Mouse (Mus musculus) midbrain, postnatal 0 days (tissue): Measurements from ENCODE around the gene Naa20. TPM values are rescaled to one million over a fixed set of nuclear protein-coding genes. Genes with fewer than 3 reads are reported as not detected.

Source experiments
- ATAC-seq: fragments of 200-750 bp; cut with Nextera tagmentation; 2 replicates; pipeline ENCODE4 v1.8.0; 2017; ENCODE audit warnings: moderate number of reproducible peaks, mild to moderate bottlenecking, moderate TSS enrichment, moderate library complexity; ENCODE audit not compliant: low FRiP score
- DNase-seq: peaks from one replicate; pipeline ENCODE4 v3.0.0-alpha.2; 2015; ENCODE audit warnings: low spot score
- H3K27ac ChIP-seq: fragments of 300-500 bp; sonication (generic); 2 replicates; pipeline ENCODE4 v1.5.1; 2014; ENCODE audit warnings: low read depth, mild to moderate bottlenecking, low read length, mixed read lengths
- H3K27me3 ChIP-seq: fragments of 300-500 bp; sonication (generic); 2 replicates; pipeline ENCODE4 v1.6.1; 2014; ENCODE audit warnings: low read length, control low read depth, mixed read lengths; ENCODE audit not compliant: insufficient read depth
- H3K36me3 ChIP-seq: fragments of 300-500 bp; sonication (generic); 2 replicates; pipeline ENCODE4 v1.6.1; 2014; ENCODE audit warnings: low read length, control low read depth, mixed read lengths; ENCODE audit not compliant: insufficient read depth
- H3K4me1 ChIP-seq: fragments of 300-500 bp; sonication (generic); 2 replicates; pipeline ENCODE4 v1.6.1; 2014; ENCODE audit warnings: mild to moderate bottlenecking, control low read depth, antibody characterized with exemption, low read length, mixed read lengths; ENCODE audit not compliant: insufficient read depth
- H3K4me2 ChIP-seq: fragments of 300-500 bp; sonication (generic); 2 replicates; pipeline ENCODE4 v1.6.1; 2014; ENCODE audit warnings: low read depth, mild to moderate bottlenecking, low read length, mixed read lengths; ENCODE audit not compliant: poor library complexity, severe bottlenecking
- H3K4me3 ChIP-seq: fragments of 300-500 bp; sonication (generic); 2 replicates; pipeline ENCODE4 v1.5.1; 2014; ENCODE audit warnings: low read depth, mild to moderate bottlenecking, low read length, moderate library complexity
- H3K9ac ChIP-seq: fragments of 300-500 bp; sonication (generic); replicated peaks from 2 replicates; pipeline ENCODE4 v1.6.1; 2014; ENCODE audit warnings: mild to moderate bottlenecking, low read length, moderate library complexity, mixed read lengths; ENCODE audit not compliant: poor library complexity, severe bottlenecking
- H3K9me3 ChIP-seq: fragments of 300-500 bp; sonication (generic); 2 replicates; pipeline ENCODE4 v1.6.1; 2016; ENCODE audit warnings: low read length, control low read depth
- CTCF ChIP-seq: IDR thresholded peaks from 2 replicates; pipeline ENCODE4 v1.5.1; 2016; ENCODE audit warnings: antibody characterized with exemption, mild to moderate bottlenecking
- WGBS: fragments of 180-500 bp; shearing (Covaris S2); extraction: QIAGEN DNeasy Blood & Tissue Kit; methylation state at CpG from one replicate; pipeline ENCODE4 v1.1.7; 2014; 5-methylcytosine and 5-hydroxymethylcytosine counted together
- polyA plus RNA-seq: library from polyadenylated mRNA; unstranded; fragments of >200 nt; fragmentation: Nextera tagmentation; extraction: Ambion mirVana; gene quantifications from 2 replicates; pipeline ENCODE4 v1.2.1, GENCODE M21; 2015
- total RNA-seq: library from RNA; depleted of rRNA; stranded (reverse); fragments of >200 nt; gene quantifications from 2 replicates; pipeline ENCODE4 v1.2.3, GENCODE M21; 2014

Naa20 gene
- total and polyA plus RNA-seq, 2 experiments from 2014 or later = 106 to 153 TPM

DNA sequence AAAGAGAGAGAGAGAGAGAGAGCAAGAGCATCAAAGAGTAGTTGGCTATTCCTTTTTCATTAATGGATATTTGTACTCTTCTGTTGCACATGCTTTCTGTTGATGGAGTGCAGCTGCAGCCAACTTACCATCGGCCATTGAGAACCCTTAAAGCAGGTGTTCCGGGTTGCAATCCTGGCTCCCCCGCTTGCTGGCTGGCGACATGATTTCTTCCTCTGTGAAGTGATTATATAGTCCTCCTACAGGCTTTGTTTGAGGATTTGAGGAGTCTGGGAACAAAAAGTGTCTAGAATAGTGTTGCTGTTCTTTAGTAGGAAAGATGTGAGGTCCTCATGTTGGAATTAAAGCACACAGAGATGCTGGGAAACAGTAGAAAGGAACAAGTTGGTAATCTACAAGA is 30.6 kb upstream of the Naa20 start:
- Histone ChIP-seq H3K27ac (no peak overlapping the region), H3K9ac (no peak overlapping the region), H3K9me3 (no peaks in the 10 kb centered on the region), H3K4me1 (no peaks in the 10 kb centered on the region), H3K36me3 (0 out of 2 replicates have a peak, but pooled peaks cover 2% of the 10 kb centered on the region), H3K27me3 (no peaks in the 10 kb centered on the region), H3K4me2 (no peak overlapping the region), H3K4me3 (no peak overlapping the region)
- no peak for DNase-seq
- ATAC-seq = no peak
- 74% methylated on average over 4 of the region's 4 CpGs for WGBS
- no peak for TF ChIP-seq CTCF

DNA sequence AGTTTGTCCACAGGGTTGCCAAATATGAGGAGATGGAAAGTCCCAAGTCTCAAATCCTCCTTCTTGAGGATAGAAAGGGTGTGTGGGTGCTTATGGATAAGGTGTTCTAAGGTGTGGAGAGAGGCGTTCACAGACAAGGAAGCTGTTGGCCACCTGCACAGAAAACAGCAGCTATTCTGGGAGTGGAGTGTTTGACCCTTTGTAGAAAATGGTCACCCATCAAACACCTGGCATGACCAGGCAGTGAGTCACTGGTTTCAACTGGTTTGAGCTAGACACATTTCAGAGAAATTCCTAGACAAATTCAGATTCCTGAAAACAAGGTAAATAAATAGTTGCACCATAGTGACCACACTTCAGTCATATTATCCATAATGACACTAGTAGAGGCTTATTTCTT is 29.8 kb upstream of the Naa20 start:
- TF ChIP-seq CTCF = no peak

DNA sequence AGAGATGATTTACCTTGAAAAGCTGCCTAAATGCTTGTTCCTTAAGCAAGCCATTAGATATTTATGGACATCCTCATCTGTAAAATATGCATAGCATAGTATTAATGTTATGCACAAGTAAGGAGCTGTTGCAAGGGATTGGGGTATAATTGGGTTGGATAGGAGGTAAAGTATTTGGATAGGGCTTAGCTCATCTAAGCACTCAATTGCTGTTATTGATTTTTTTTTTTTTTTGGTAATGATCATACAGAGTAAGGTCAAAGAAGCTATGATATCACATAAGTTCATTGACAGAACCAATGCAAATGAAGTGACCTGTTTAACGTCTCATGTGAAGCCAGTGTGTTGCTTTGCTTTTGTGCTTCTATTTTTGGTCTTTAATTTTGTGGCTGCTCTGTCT is 27.9 kb upstream of the Naa20 start:
- no peak for TF ChIP-seq CTCF
- WGBS = 71% methylated on average over 1 of the region's 1 CpGs
- no peaks in the 10 kb centered on the region for H3K27me3 ChIP-seq

More for the DNA sequence above, 29.8 kb upstream of the Naa20 start:
- no peak overlapping the region for H3K9ac ChIP-seq
- ATAC-seq (no peak), DNase-seq (no peak)
- no peak overlapping the region for H3K4me3 ChIP-seq
- H3K4me2 ChIP-seq = no peak overlapping the region
- H3K27ac ChIP-seq = no peak overlapping the region
- no peaks in the 10 kb centered on the region for H3K9me3 ChIP-seq
- 0 out of 2 replicates have a peak, but pooled peaks cover 4% of the 10 kb centered on the region for H3K36me3 ChIP-seq
- no peaks in the 10 kb centered on the region for H3K4me1 ChIP-seq
- WGBS = 96% methylated on average over 1 of the region's 1 CpGs
- H3K27me3 ChIP-seq = no peaks in the 10 kb centered on the region

DNA sequence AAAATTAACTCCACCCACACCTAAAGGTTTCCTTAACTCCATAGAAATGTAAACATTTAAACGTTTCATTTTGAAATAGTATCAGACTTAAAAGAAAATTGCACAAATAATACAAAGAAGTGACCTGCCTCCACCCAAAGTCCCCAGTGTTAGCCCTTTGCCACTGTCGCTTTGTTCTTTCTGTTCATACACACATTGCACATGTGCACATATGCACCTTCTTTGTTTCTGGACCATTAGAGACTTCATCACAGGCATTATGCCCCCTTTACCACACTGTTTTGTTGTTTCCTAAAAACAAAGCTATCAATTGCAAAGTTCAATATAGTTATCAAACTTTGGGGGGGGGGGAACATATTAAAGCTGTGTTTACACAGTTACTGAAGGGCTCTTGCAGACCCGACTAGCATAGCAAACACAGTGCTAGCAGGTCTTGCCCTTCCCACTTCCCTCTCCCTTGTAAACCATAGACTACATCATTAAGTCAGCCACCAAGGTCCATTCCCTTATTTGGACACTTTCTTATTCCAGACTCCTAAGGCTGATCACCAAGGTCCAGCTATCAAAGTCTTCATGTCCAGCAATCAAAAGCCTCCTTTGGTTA is 26.9 kb upstream of the Naa20 start:
- 74% methylated on average over 3 of the region's 3 CpGs for WGBS

More for the DNA sequence above, 27.9 kb upstream of the Naa20 start:
- Histone ChIP-seq H3K9me3 (no peaks in the 10 kb centered on the region), H3K36me3 (peaks cover 4% of the 10 kb centered on the region; the same call in 1 of the 2 replicates), H3K4me1 (no peaks in the 10 kb centered on the region), H3K4me2 (no peak overlapping the region), H3K27ac (no peak overlapping the region), H3K9ac (no peak overlapping the region), H3K4me3 (no peak overlapping the region)
- DNase-seq (no peak), ATAC-seq (no peak)

DNA sequence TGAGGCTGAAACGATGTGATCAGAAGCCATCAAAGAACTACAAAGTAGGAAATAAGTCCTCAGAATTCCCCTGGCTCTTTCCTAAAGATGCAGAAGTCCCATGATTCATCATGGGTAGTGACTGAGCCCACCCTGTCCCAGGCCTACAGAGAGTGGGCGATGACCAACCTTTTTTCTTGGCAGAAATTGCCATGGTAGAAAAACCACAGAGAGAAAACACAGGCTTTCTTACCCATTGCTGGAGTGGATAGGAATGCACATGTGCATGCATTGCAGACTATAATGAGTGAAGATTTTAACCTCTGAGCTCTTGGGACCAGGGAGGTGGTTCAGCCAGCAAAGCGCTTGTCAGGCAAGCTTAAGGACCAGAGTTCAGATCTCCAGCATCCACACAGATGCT is 24.7 kb upstream of the Naa20 start:
- no peaks in the 10 kb centered on the region for H3K9me3 ChIP-seq
- H3K4me2 ChIP-seq = no peak overlapping the region
- DNase-seq (no peak), ATAC-seq (no peak)
- no peak overlapping the region for H3K4me3 ChIP-seq
- WGBS = 93% methylated on average over 3 of the region's 3 CpGs
- H3K9ac ChIP-seq = no peak overlapping the region
- no peak overlapping the region for H3K27ac ChIP-seq
- TF ChIP-seq CTCF = no peak
- H3K27me3 ChIP-seq = no peaks in the 10 kb centered on the region
- peaks cover 11% of the 10 kb centered on the region; the same call in 1 of the 2 replicates for H3K36me3 ChIP-seq
- H3K4me1 ChIP-seq = no peaks in the 10 kb centered on the region

More for the DNA sequence above, 26.9 kb upstream of the Naa20 start:
- H3K36me3 ChIP-seq = peaks cover 7% of the 10 kb centered on the region; the same call in 1 of the 2 replicates
- no peaks in the 10 kb centered on the region for H3K9me3 ChIP-seq
- no peak overlapping the region for H3K9ac ChIP-seq
- TF ChIP-seq CTCF = no peak
- ATAC-seq (no peak), DNase-seq (no peak)
- H3K4me3 ChIP-seq = no peak overlapping the region
- H3K4me1 ChIP-seq = no peaks in the 10 kb centered on the region
- H3K27ac ChIP-seq = no peak overlapping the region
- no peak overlapping the region for H3K4me2 ChIP-seq
- no peaks in the 10 kb centered on the region for H3K27me3 ChIP-seq

DNA sequence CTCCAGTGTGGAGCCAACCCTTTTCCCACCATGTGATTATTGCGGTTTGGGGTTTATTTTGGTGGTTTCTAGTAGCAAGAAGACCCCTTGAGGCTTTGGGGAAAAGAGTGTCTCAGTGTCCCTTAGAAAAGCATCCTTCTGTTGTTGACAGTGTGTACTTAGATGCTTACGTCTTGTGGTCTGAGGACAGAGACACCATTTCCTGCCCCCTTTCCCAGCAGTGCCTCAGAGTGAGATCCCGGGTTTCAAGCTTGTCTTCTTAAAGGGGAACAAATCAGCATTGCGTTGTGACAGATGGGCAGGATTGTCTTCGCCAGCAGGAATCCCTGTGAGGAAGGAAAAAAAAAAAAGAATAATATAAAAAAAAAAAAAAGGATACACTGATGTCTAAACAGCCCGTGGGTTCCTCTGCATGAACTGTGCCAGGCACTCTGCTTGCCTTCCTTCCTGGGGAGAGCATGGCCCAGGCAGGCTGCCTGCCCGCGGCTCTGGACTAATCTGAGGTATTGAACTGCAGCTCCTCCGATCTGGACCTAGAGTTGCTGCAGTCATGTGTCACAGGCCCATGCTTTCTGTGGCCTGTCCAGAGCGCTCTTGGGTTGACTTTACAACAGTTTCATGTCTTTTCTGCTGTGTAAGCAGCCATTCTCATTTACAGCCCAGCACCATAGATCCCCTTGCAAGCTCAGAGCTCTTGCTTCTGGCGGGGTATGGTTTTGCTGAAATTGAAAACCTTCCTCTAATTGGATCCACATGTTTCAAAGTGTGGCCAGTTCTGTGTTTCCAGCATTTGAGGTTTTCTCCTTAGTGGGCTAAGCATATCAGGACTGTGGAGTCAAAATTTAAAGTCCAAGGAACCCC is 20.8 kb upstream of the Naa20 start:
- Histone ChIP-seq H3K27ac (no peak overlapping the region), H3K4me3 (no peak overlapping the region), H3K36me3 (peaks cover 21% of the 10 kb centered on the region), H3K9ac (no peak overlapping the region), H3K27me3 (no peaks in the 10 kb centered on the region), H3K4me1 (no peaks in the 10 kb centered on the region), H3K4me2 (no peak overlapping the region), H3K9me3 (no peaks in the 10 kb centered on the region)
- 63% methylated on average over 11 of the region's 11 CpGs for WGBS
- no peak for TF ChIP-seq CTCF
- ATAC-seq (no peak), DNase-seq (no peak)
